Mouse (Mus musculus) brown adipose tissue, adult 24 weeks (tissue): ENCODE data around the gene Fxyd5. TPM values are rescaled to one million over a fixed set of nuclear protein-coding genes. Genes with fewer than 3 reads are reported as not detected.

Experiments
- H3K27ac ChIP-seq: fragments of 200-500 bp; replicated peaks from 2 replicates; pipeline ENCODE4 v1.5.1; 2012; ENCODE audit warnings: low read depth, mild to moderate bottlenecking, low read length
- H3K4me1 ChIP-seq: fragments of 200-500 bp; 2 replicates; pipeline ENCODE4 v1.6.1; 2012; ENCODE audit warnings: low read length, mixed read lengths; ENCODE audit not compliant: control insufficient read depth, insufficient read depth, insufficient read length
- H3K4me3 ChIP-seq: fragments of 200-500 bp; 2 replicates; pipeline ENCODE4 v1.5.1; 2012; ENCODE audit warnings: low read depth, mild to moderate bottlenecking, low read length, moderate library complexity; ENCODE audit not compliant: insufficient read depth
- polyA plus RNA-seq: library from polyadenylated mRNA; stranded (reverse); fragments of >200 nt; gene quantifications from 2 replicates; pipeline ENCODE4 v1.2.4, GENCODE M21; 2012; ENCODE audit not compliant: missing spikeins, insufficient read depth, insufficient read length

Gene Fxyd5
- polyA plus RNA-seq, 1 experiment, result 26.7 TPM

DNA sequence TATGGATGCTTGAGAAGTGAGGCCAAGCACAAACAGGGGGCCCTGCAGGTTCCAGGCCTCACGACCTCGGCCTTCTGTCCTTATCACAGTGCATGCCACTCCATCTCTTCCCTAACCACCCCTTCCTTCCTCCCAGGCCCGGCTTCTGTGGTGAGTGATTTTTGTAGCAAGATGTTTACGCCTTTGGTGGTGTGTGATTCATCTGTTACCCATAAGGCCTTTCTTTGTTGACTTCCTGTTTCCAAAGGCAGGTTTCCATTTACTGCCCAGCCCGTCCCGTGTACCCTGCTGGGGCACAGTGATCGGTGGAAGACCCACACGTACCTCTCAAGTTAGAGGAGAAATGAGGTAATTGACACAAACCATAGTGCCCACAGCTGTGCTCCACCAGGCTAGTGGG is 39.6 kb downstream of the Fxyd5 start:
- Histone ChIP-seq H3K4me3 (0 out of 2 replicates have a peak overlapping the region, but pooled peaks have one; percentile 2), H3K4me1 (peaks cover 5% of the 10 kb centered on the region), H3K27ac (peak overlapping the region; percentile 82)

GRCm38 (mm10) chr7:31000505-31001020 is 41.7 kb downstream of the Fxyd5 start:
- Histone ChIP-seq H3K4me3 (no peak overlapping the region), H3K27ac (no peak overlapping the region), H3K4me1 (peaks cover 5% of the 10 kb centered on the region)

DNA sequence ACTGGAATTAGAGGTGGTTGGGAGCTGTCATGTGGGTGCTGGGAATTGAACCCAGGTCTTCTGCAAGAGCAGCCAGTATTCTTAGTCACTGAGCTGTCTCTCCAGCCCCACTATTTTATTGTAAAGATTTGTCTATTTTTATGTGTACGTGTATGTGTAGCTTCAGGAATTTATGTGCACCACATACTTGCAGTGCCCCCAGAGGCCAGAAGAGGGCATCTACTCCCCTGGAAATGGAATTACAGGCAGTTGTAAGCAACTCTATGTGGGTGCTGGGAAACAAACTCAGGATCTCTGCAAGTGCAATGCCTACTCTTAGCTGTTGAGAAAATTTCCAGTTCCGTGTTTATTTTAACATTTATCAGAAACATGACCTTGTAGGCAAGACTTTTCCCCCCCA is 45.8 kb downstream of the Fxyd5 start:
- peaks cover 2% of the 10 kb centered on the region; the same call in 1 of the 2 replicates for H3K4me1 ChIP-seq
- H3K4me3 ChIP-seq, result no peak overlapping the region
- H3K27ac ChIP-seq, result no peak overlapping the region

GRCm38 (mm10) chr7:30993986-30994385 is 48.3 kb downstream of the Fxyd5 start:
- H3K4me3 ChIP-seq, result no peak overlapping the region
- H3K4me1 ChIP-seq, result no peaks in the 10 kb centered on the region
- H3K27ac ChIP-seq, result no peak overlapping the region

DNA sequence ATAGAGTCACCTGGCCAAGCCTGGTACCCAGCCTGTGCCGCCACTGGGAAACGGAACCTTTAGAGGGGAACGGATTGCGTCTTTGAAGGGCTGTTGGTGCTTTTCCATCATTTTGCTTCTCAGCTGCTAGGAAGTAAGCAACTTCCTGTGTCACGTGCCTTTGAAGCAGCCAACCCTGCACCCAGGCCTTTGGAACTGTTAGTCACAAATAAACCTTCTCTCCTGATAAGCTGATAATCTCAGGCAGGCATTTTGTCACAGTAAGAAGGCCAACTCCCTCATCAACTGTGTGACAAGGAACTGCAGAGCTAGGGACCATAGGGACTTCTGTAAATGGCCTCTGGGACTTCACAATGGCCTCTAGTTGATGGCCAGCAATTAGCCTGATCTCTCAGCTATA is 50.1 kb downstream of the Fxyd5 start:
- Histone ChIP-seq H3K27ac (no peak overlapping the region), H3K4me3 (no peak overlapping the region), H3K4me1 (no peaks in the 10 kb centered on the region)

GRCm38 (mm10) chr7:30988519-30989162 is 53.6 kb downstream of the Fxyd5 start:
- Histone ChIP-seq H3K4me3 (no peak overlapping the region), H3K27ac (no peak overlapping the region), H3K4me1 (no peaks in the 10 kb centered on the region)

GRCm38 (mm10) chr7:30985357-30985756 is 56.9 kb downstream of the Fxyd5 start:
- Histone ChIP-seq H3K4me3 (no peak overlapping the region), H3K4me1 (no peaks in the 10 kb centered on the region), H3K27ac (no peak overlapping the region)

Other genes starting within 250 kb of the Fxyd5 start
- gene Ffar2, start 218.7 kb downstream of the Fxyd5 start, polyA plus RNA-seq, result 4.8 and 7.4 TPM in 2 replicates
- gene Ffar3, start 186.3 kb downstream of the Fxyd5 start, polyA plus RNA-seq, result not detected in 2 replicates
- gene Ffar1, start 180.9 kb downstream of the Fxyd5 start, polyA plus RNA-seq, result not detected in 2 replicates
- 0.40 and 0.88 TPM in 2 replicates for gene Cd22, start 162.1 kb downstream of the Fxyd5 start, polyA plus RNA-seq
- gene Mag, start 127.6 kb downstream of the Fxyd5 start, polyA plus RNA-seq, result not detected in 2 replicates
- not detected in 2 replicates for gene Hamp2, start 117.8 kb downstream of the Fxyd5 start, polyA plus RNA-seq
- gene Hamp, start 98.4 kb downstream of the Fxyd5 start, polyA plus RNA-seq, result 4.4 TPM in 1 of 2 replicates, not detected in the other
- gene Usf2, start 85.7 kb downstream of the Fxyd5 start, polyA plus RNA-seq, result 66.8 and 103 TPM in 2 replicates
- 1.1 TPM in 1 of 2 replicates, not detected in the other for gene Lsr, start 69.0 kb downstream of the Fxyd5 start, polyA plus RNA-seq
- gene Fam187b, start 68.7 kb downstream of the Fxyd5 start, polyA plus RNA-seq, result not detected in 2 replicates
- 1.9 and 2.3 TPM in 2 replicates for gene Fxyd7, start 9.0 kb upstream of the Fxyd5 start, polyA plus RNA-seq
- 346 TPM in 2 replicates for gene Fxyd1, start 14.7 kb upstream of the Fxyd5 start, polyA plus RNA-seq
- 3.0 and 3.2 TPM in 2 replicates for gene Lgi4, start 16.9 kb upstream of the Fxyd5 start, polyA plus RNA-seq
- not detected in 2 replicates for gene Fxyd3, start 34.2 kb upstream of the Fxyd5 start, polyA plus RNA-seq
- gene Hpn, start 72.8 kb upstream of the Fxyd5 start, polyA plus RNA-seq, result not detected in 2 replicates
- 25.9 and 30.4 TPM in 2 replicates for gene Scn1b, start 84.5 kb upstream of the Fxyd5 start, polyA plus RNA-seq
- gene Gramd1a, start 113.4 kb upstream of the Fxyd5 start, polyA plus RNA-seq, result 24.7 and 34.9 TPM in 2 replicates
- not detected in 2 replicates for gene Scgb2b2, start 248.0 kb upstream of the Fxyd5 start, polyA plus RNA-seq
- not detected in 2 replicates for gene Scgb1b2, start 249.3 kb upstream of the Fxyd5 start, polyA plus RNA-seq